Mouse (Mus musculus) bone marrow macrophage, adult 2 months (primary cell): ENCODE data around the gene Tnpo3. TPM values are rescaled to one million over a fixed set of nuclear protein-coding genes. Genes with fewer than 3 reads are reported as not detected.
A peak's percentile ranks its signal among the peaks of the same experiment; 100 is the strongest.
"Not testable (repeated sequence)": the region's sequence is repeated elsewhere in the genome, so short reads cannot be mapped to it uniquely, and the experiment has no call there.

Experiments used
- H3K27ac ChIP-seq: 2 replicates; pipeline ENCODE4 v1.5.1; 2012; ENCODE audit warnings: low read depth, low read length; ENCODE audit not compliant: insufficient read depth
- H3K4me1 ChIP-seq: 2 replicates; pipeline ENCODE4 v1.6.1; 2012; ENCODE audit warnings: low read length; ENCODE audit not compliant: control insufficient read depth, insufficient read depth
- H3K4me3 ChIP-seq: 2 replicates; pipeline ENCODE4 v1.5.1; 2012; ENCODE audit warnings: mild to moderate bottlenecking, low read length, moderate library complexity; ENCODE audit not compliant: insufficient read depth
- CTCF ChIP-seq: IDR thresholded peaks from 2 replicates; pipeline ENCODE4 v1.5.1; 2012; ENCODE audit warnings: low read depth, mild to moderate bottlenecking, low read length, moderate library complexity
- POLR2A ChIP-seq: IDR thresholded peaks from 2 replicates; pipeline ENCODE4 v1.6.1; 2012; ENCODE audit warnings: mild to moderate bottlenecking, low read depth, low read length, borderline replicate concordance
- polyA plus RNA-seq: library from polyadenylated mRNA; stranded (reverse); fragments of >200 nt; gene quantifications from 2 replicates; pipeline ENCODE4 v1.2.4, GENCODE M21; 2012; ENCODE audit not compliant: missing spikeins, insufficient read depth, insufficient read length

Tnpo3 gene
- polyA plus RNA-seq, 1 experiment, result 42.1 TPM

- Histone ChIP-seq H3K4me3 (no peak overlapping the region), H3K27ac (no peak overlapping the region), H3K4me1 (peaks cover 5% of the 10 kb centered on the region)
- no peak for TF ChIP-seq CTCF
- no peak for TF ChIP-seq POLR2A
These were observed 11.3 kb upstream of the Tnpo3 start for GRCm38 (mm10) chr6:29620840-29621543.

GRCm38 (mm10) chr6:29620176-29620575 is 10.5 kb upstream of the Tnpo3 start:
- Histone ChIP-seq H3K4me3 (no peak overlapping the region), H3K27ac (no peak overlapping the region), H3K4me1 (peaks cover 5% of the 10 kb centered on the region)
- no peak for TF ChIP-seq POLR2A
- TF ChIP-seq CTCF, result no peak

- H3K27ac ChIP-seq, result peak overlapping the region; percentile 50; the same call in 1 of the 2 replicates
- H3K4me1 ChIP-seq, result peaks cover 12% of the 10 kb centered on the region
- H3K4me3 ChIP-seq, result peak overlapping the region; percentile 73
These were observed 443 bp upstream of the Tnpo3 start for GRCm38 (mm10) chr6:29610020-29610640.

GRCm38 (mm10) chr6:29600188-29600587 is 9.5 kb downstream of the Tnpo3 start:
- no peak for TF ChIP-seq CTCF
- no peak for TF ChIP-seq POLR2A
- no peak overlapping the region for H3K27ac ChIP-seq
- H3K4me3 ChIP-seq, result no peak overlapping the region
- H3K4me1 ChIP-seq, result peaks cover 9% of the 10 kb centered on the region

GRCm38 (mm10) chr6:29595656-29596055 is 14.0 kb downstream of the Tnpo3 start:
- Histone ChIP-seq H3K4me1 (peaks cover 9% of the 10 kb centered on the region), H3K27ac (no peak overlapping the region), H3K4me3 (no peak overlapping the region)
- TF ChIP-seq POLR2A (no peak), CTCF (no peak)

GRCm38 (mm10) chr6:29581202-29581601 is 28.5 kb downstream of the Tnpo3 start:
- Histone ChIP-seq H3K4me1 (no peaks in the 10 kb centered on the region), H3K27ac (no peak overlapping the region), H3K4me3 (no peak overlapping the region)
- TF ChIP-seq POLR2A, result no peak
- TF ChIP-seq CTCF, result no peak

- no peak for TF ChIP-seq CTCF
- TF ChIP-seq POLR2A, result no peak
- Histone ChIP-seq H3K4me3 (no peak overlapping the region), H3K4me1 (no peaks in the 10 kb centered on the region), H3K27ac (no peak overlapping the region)
These were observed 28.9 kb downstream of the Tnpo3 start for GRCm38 (mm10) chr6:29580770-29581169.

GRCm38 (mm10) chr6:29576388-29576787 is 33.3 kb downstream of the Tnpo3 start:
- not testable (repeated sequence) for H3K4me1 ChIP-seq, H3K27ac ChIP-seq

GRCm38 (mm10) chr6:29557112-29557511 is 52.6 kb downstream of the Tnpo3 start:
- TF ChIP-seq POLR2A (no peak), CTCF (no peak)
- no peak overlapping the region for H3K27ac ChIP-seq
- H3K4me1 ChIP-seq, result no peaks in the 10 kb centered on the region
- H3K4me3 ChIP-seq, result no peak overlapping the region

More at GRCm38 (mm10) chr6:29576388-29576787, 33.3 kb downstream of the Tnpo3 start:
- not testable (repeated sequence) for H3K4me3 ChIP-seq

GRCm38 (mm10) chr6:29552526-29552925 is 57.2 kb downstream of the Tnpo3 start:
- Histone ChIP-seq H3K27ac (no peak overlapping the region), H3K4me1 (no peaks in the 10 kb centered on the region), H3K4me3 (no peak overlapping the region)
- TF ChIP-seq POLR2A (no peak), CTCF (no peak)
